Mouse (Mus musculus): ENCODE results near the gene Flywch1.

Gene Flywch1

GRCm38 (mm10) chr17:23771284-23772218 lies at the start of gene Flywch1:
Gene Flywch1, minus strand, starts transcription at chr17:23771602.
- no peak; the same call in 1 of the 2 replicates for TF ChIP-seq GATA4 (IDR thresholded peaks at IDR 0.05; ENCODE audit: insufficient replicate concordance, low read length)

- no peak for TF ChIP-seq GATA4 (IDR thresholded peaks at IDR 0.05; ENCODE audit: insufficient replicate concordance, low read length)
Measured at GRCm38 (mm10) chr17:23820731-23821130, 49.3 kb upstream of the Flywch1 start.

GRCm38 (mm10) chr17:23819235-23819634 lies 47.8 kb upstream of the Flywch1 start:
- TF ChIP-seq GATA4 (IDR thresholded peaks at IDR 0.05; ENCODE audit: insufficient replicate concordance, low read length): no peak

- TF ChIP-seq GATA4 (IDR thresholded peaks at IDR 0.05; ENCODE audit: insufficient replicate concordance, low read length): no peak
Measured at GRCm38 (mm10) chr17:23818579-23818978, 47.2 kb upstream of the Flywch1 start.

GRCm38 (mm10) chr17:23815641-23816040 lies 44.2 kb upstream of the Flywch1 start:
- no peak for TF ChIP-seq GATA4 (IDR thresholded peaks at IDR 0.05; ENCODE audit: insufficient replicate concordance, low read length)

GRCm38 (mm10) chr17:23807918-23808317 lies 36.5 kb upstream of the Flywch1 start:
- no peak for TF ChIP-seq GATA4 (IDR thresholded peaks at IDR 0.05; ENCODE audit: insufficient replicate concordance, low read length)

GRCm38 (mm10) chr17:23806867-23807266 lies 35.5 kb upstream of the Flywch1 start:
- no peak for TF ChIP-seq GATA4 (IDR thresholded peaks at IDR 0.05; ENCODE audit: insufficient replicate concordance, low read length)

GRCm38 (mm10) chr17:23804426-23805085 lies 33.2 kb upstream of the Flywch1 start:
- TF ChIP-seq GATA4 (IDR thresholded peaks at IDR 0.05; ENCODE audit: insufficient replicate concordance, low read length): no peak

GRCm38 (mm10) chr17:23803366-23804041 lies 32.1 kb upstream of the Flywch1 start:
- TF ChIP-seq GATA4 (IDR thresholded peaks at IDR 0.05; ENCODE audit: insufficient replicate concordance, low read length): no peak

GRCm38 (mm10) chr17:23802746-23803365 lies 31.5 kb upstream of the Flywch1 start:
- no peak for TF ChIP-seq GATA4 (IDR thresholded peaks at IDR 0.05; ENCODE audit: insufficient replicate concordance, low read length)

GRCm38 (mm10) chr17:23801627-23802026 lies 30.2 kb upstream of the Flywch1 start:
- no peak for TF ChIP-seq GATA4 (IDR thresholded peaks at IDR 0.05; ENCODE audit: insufficient replicate concordance, low read length)

GRCm38 (mm10) chr17:23797316-23797715 lies 25.9 kb upstream of the Flywch1 start:
- no peak for TF ChIP-seq GATA4 (IDR thresholded peaks at IDR 0.05; ENCODE audit: insufficient replicate concordance, low read length)

- TF ChIP-seq GATA4 (IDR thresholded peaks at IDR 0.05; ENCODE audit: insufficient replicate concordance, low read length): no peak
Measured at GRCm38 (mm10) chr17:23795323-23795722, 23.9 kb upstream of the Flywch1 start.

- TF ChIP-seq GATA4 (IDR thresholded peaks at IDR 0.05; ENCODE audit: insufficient replicate concordance, low read length): no peak
Measured at GRCm38 (mm10) chr17:23791079-23791357, 19.6 kb upstream of the Flywch1 start.
